Mouse (Mus musculus) liver, postnatal 0 days (tissue): ENCODE results near the gene Gm9970.

Experiments
- CTCF ChIP-seq: sonication (generic); IDR thresholded peaks from 2 replicates; pipeline ENCODE4 v1.5.1; 2016; ENCODE audit warnings: antibody characterized with exemption, low read depth
- EP300 ChIP-seq: IDR thresholded peaks from 2 replicates; pipeline ENCODE4 v1.6.1; 2016; ENCODE audit warnings: antibody characterized with exemption, low read depth, mild to moderate bottlenecking

- TF ChIP-seq EP300 (no peak), CTCF (no peak)
These were observed 47.6 kb upstream of the Gm9970 start for GRCm38 (mm10) chr5:31288655-31289054.
